Mouse (Mus musculus) intestine, embryonic 14.5 days (tissue): Measurements from ENCODE around the gene Fmn2. TPM values are rescaled to one million over a fixed set of nuclear protein-coding genes. Genes with fewer than 3 reads are reported as not detected.

Experiments
- ATAC-seq: fragments of 200-750 bp; cut with Nextera tagmentation; replicated peaks from 2 replicates; pipeline ENCODE4 v1.8.0; 2017; ENCODE audit warnings: low read depth, moderate number of reproducible peaks, moderate TSS enrichment, moderate library complexity; ENCODE audit not compliant: low FRiP score, low TSS enrichment
- DNase-seq: peaks from one replicate; pipeline ENCODE4 v3.0.0-alpha.2; 2018; ENCODE audit warnings: low spot score
- H3K27ac ChIP-seq: fragments of 300-500 bp; sonication (generic); 2 replicates; pipeline ENCODE4 v1.5.1; 2014; ENCODE audit warnings: low read depth, mild to moderate bottlenecking, control low read depth
- H3K27me3 ChIP-seq: fragments of 300-500 bp; sonication (generic); replicated peaks from 2 replicates; pipeline ENCODE4 v1.6.1; 2014; ENCODE audit warnings: low read length, control low read depth; ENCODE audit not compliant: control insufficient read depth, insufficient read depth
- H3K36me3 ChIP-seq: fragments of 300-500 bp; sonication (generic); 2 replicates; pipeline ENCODE4 v1.6.1; 2014; ENCODE audit warnings: low read length, control low read depth; ENCODE audit not compliant: control insufficient read depth, insufficient read depth
- H3K4me1 ChIP-seq: fragments of 300-500 bp; sonication (generic); replicated peaks from 2 replicates; pipeline ENCODE4 v1.6.1; 2014; ENCODE audit warnings: low read length, control low read depth, mixed read lengths; ENCODE audit not compliant: control insufficient read depth, insufficient read depth
- H3K4me2 ChIP-seq: fragments of 300-500 bp; sonication (generic); 2 replicates; pipeline ENCODE4 v1.6.1; 2014; ENCODE audit warnings: low read length
- H3K4me3 ChIP-seq: fragments of 300-500 bp; sonication (generic); 2 replicates; pipeline ENCODE4 v1.5.1; 2014; ENCODE audit warnings: low read depth, low read length, control low read depth, mixed read lengths
- H3K9ac ChIP-seq: fragments of 300-500 bp; sonication (generic); 2 replicates; pipeline ENCODE4 v1.6.1; 2014; ENCODE audit warnings: mild to moderate bottlenecking, low read length
- H3K9me3 ChIP-seq: fragments of 300-500 bp; sonication (generic); 2 replicates; pipeline ENCODE4 v1.6.1; 2016; ENCODE audit warnings: low read length, control low read depth; ENCODE audit not compliant: control insufficient read depth
- WGBS: fragments of 180-500 bp; shearing (Covaris S2); extraction: QIAGEN DNeasy Blood & Tissue Kit; methylation state at CpG from one replicate; pipeline ENCODE4 v1.1.7; 2014; 5-methylcytosine and 5-hydroxymethylcytosine counted together
- polyA plus RNA-seq: library from polyadenylated mRNA; unstranded; fragments of >200 nt; fragmentation: Nextera tagmentation; extraction: Ambion mirVana; gene quantifications from 2 replicates; pipeline ENCODE4 v1.2.1, GENCODE M21; 2014

The Fmn2 gene
- polyA plus RNA-seq, 1 experiment from 2014 or later = 2.1 TPM

DNA sequence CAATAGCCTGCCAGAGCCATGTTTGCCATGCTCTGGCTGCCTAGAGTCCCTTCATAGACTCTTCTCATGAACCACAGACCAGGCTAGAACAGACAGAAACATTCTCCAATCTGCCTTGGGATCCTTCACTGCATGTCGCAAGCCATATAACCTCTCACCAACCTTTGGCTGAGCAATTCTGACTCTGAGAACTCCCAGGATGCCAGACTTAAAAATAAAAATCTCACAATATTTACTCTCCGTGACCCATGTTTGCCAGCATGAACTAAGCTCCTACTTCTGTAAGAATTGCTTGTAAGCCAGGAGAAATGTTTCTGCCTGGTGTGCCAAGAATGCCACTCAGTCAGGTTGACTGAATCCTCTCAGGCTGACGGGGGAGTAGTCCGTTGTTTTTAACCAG lies 246.9 kb downstream of the Fmn2 start:
- ATAC-seq = no peak
- Histone ChIP-seq H3K27me3 (no peaks in the 10 kb centered on the region), H3K4me1 (no peaks in the 10 kb centered on the region), H3K9me3 (no peaks in the 10 kb centered on the region), H3K4me3 (no peak overlapping the region), H3K9ac (no peak overlapping the region), H3K4me2 (no peak overlapping the region), H3K27ac (no peak overlapping the region), H3K36me3 (no peaks in the 10 kb centered on the region)
- DNase-seq = no peak
- WGBS = 91% methylated on average over 4 of the region's 4 CpGs

DNA sequence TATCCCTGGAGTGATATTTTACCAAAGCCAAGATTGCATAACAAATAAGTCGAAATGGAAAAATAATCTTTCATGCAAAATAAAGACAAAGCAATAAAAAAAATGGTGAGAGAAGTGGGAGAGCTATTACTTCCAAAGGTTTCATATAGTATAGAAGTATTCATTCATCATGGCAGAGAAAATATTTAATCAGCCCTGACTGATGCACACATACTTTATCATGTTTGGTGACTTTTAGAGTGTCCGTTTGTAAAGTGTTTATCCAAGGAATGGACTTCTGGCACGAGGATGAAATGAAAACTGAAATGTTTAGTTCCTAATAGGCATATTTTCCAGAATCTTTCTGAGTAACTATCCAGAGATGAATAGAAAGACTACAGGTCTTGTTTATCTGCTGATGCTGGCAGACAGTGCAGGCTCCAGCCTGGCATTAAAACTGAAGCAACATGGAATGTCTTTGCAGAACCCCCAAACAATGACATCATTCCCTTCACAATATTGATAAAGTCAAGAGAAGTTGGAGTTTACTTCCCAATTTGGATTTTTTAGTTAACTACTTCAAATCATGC lies 249.4 kb downstream of the Fmn2 start:
- Histone ChIP-seq H3K36me3 (no peaks in the 10 kb centered on the region), H3K4me3 (no peak overlapping the region), H3K9me3 (no peaks in the 10 kb centered on the region), H3K27ac (no peak overlapping the region), H3K27me3 (no peaks in the 10 kb centered on the region), H3K9ac (no peak overlapping the region), H3K4me1 (no peaks in the 10 kb centered on the region), H3K4me2 (no peak overlapping the region)
- ATAC-seq (no peak), DNase-seq (no peak)
- 40% methylated on average over 3 of the region's 3 CpGs for WGBS

DNA sequence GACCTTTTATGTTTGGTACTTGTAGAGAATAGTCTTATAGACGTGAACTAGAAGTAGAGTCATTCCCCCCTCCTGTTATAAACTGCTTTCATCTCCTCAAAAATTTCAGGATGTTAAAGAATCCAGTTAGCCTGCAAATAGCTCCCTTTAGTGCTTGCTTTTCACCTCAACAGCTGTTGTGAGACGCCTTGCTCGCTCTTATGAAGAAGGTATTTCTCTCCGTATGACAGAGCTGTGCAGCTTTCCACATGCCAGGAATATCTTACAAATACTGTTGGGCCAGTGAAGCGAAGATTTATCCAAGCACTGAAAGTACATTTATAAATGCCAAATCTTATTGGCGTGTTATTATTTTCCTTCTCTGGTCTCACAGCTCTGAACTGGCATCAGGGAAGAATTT lies 257.7 kb downstream of the Fmn2 start:
- H3K4me2 ChIP-seq = no peak overlapping the region
- no peaks in the 10 kb centered on the region for H3K4me1 ChIP-seq
- no peaks in the 10 kb centered on the region for H3K9me3 ChIP-seq
- no peak overlapping the region for H3K27ac ChIP-seq
- WGBS = 77% methylated on average over 6 of the region's 6 CpGs
- H3K4me3 ChIP-seq = no peak overlapping the region
- no peak overlapping the region for H3K9ac ChIP-seq
- no peak for ATAC-seq
- no peak for DNase-seq
- H3K27me3 ChIP-seq = no peaks in the 10 kb centered on the region
- H3K36me3 ChIP-seq = no peaks in the 10 kb centered on the region

DNA sequence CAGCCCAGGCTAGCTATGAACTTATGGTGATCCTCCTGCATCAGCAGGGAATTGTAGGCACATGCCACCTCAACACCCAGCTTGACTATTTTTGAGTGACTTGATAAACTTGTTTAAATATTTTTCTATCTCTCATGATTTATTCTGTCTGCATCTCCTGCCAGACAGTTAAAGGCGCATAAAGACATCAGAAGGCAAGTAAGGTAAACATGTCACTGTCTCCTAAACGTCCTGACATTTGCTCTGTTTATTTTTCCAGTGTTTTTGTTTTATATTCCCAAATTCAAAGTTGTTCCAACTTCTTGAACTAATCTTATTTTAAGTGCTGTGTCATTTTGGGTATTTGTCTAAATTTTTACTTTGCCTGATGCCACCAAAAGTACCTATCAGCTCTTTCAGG lies 264.1 kb downstream of the Fmn2 start:
- Histone ChIP-seq H3K9me3 (no peaks in the 10 kb centered on the region), H3K9ac (no peak overlapping the region), H3K36me3 (no peaks in the 10 kb centered on the region), H3K27me3 (no peaks in the 10 kb centered on the region), H3K4me1 (no peaks in the 10 kb centered on the region), H3K4me2 (no peak overlapping the region), H3K4me3 (no peak overlapping the region), H3K27ac (no peak overlapping the region)
- DNase-seq = no peak
- ATAC-seq = no peak
- WGBS = 26% methylated on average over 2 of the region's 2 CpGs

DNA sequence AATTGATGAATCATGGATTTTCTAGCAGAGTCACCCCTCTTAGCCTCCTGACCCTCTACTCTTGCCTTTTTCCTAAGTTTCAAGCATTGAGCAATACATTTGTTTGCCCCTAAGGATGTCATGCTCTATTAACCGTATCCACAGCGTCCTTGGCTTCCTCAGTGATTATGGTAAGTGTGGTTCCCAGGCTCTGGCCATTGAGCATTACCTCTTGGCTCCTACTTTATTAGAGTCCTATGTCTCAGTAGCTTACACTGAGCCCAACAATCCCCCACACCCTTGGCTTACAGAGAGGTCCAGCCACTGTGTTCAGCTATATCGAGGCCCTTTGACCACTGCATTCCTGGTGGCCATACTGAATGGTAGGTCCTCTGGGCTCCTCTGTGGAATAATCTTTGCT lies 265.2 kb downstream of the Fmn2 start:
- Histone ChIP-seq H3K27me3 (no peaks in the 10 kb centered on the region), H3K27ac (no peak overlapping the region), H3K36me3 (no peaks in the 10 kb centered on the region), H3K9me3 (no peaks in the 10 kb centered on the region), H3K4me1 (peaks cover 2% of the 10 kb centered on the region; the same call in 1 of the 2 replicates), H3K4me3 (no peak overlapping the region), H3K9ac (no peak overlapping the region), H3K4me2 (no peak overlapping the region)
- WGBS = 94% methylated on average over 3 of the region's 3 CpGs
- ATAC-seq (no peak), DNase-seq (no peak)

DNA sequence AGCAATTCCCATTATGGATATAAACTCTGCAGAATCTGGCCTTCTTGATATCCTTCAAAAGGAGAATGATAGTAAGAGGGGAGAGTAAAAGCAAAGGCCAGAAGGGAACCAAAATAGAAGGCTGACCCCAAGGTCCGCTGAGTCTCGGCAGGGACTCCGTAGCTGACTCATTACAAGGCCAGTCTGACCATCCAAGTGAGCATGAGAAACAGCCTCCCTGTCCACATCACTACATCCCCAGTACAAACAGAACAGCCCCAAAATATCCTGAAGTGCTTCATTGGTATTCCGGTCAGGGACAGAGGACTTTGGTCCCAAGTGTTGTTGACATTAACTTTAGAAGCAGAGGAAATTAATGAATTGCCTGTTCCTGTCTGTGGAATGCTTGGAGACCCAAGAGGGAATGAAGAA lies 270.3 kb downstream of the Fmn2 start:
- H3K4me2 ChIP-seq = no peak overlapping the region
- 60% methylated on average over 4 of the region's 4 CpGs for WGBS
- H3K36me3 ChIP-seq = no peaks in the 10 kb centered on the region
- H3K27me3 ChIP-seq = no peaks in the 10 kb centered on the region
- H3K4me1 ChIP-seq = peaks cover 4% of the 10 kb centered on the region; the same call in 1 of the 2 replicates
- DNase-seq (no peak), ATAC-seq (no peak)
- no peaks in the 10 kb centered on the region for H3K9me3 ChIP-seq
- H3K27ac ChIP-seq = no peak overlapping the region
- no peak overlapping the region for H3K4me3 ChIP-seq
- no peak overlapping the region for H3K9ac ChIP-seq

DNA sequence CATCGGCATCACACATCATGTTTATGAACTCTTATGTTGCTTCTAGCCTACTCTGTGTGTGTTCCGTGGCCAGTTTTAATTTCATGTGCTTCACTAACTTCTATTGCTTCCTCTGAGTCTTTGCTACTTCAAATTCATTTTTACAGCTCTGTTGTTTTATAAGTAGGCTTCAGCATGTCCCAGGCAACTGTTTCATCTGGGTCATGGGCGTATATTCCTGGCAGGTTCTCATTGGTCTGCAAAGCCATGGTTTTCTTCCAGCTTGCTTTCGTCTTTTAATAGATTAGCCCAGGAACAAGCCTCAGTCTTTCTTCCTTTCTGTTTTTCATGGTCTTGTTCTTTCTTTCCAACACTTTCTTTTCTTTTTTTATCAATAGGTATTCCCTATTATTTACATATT lies 279.4 kb downstream of the Fmn2 start:
- Histone ChIP-seq H3K9me3 (no peaks in the 10 kb centered on the region), H3K36me3 (no peaks in the 10 kb centered on the region), H3K27ac (no peak overlapping the region), H3K4me1 (no peaks in the 10 kb centered on the region), H3K9ac (no peak overlapping the region), H3K4me2 (no peak overlapping the region), H3K4me3 (no peak overlapping the region), H3K27me3 (no peaks in the 10 kb centered on the region)
- no peak for DNase-seq
- 91% methylated on average over 4 of the region's 4 CpGs for WGBS
- no peak for ATAC-seq

DNA sequence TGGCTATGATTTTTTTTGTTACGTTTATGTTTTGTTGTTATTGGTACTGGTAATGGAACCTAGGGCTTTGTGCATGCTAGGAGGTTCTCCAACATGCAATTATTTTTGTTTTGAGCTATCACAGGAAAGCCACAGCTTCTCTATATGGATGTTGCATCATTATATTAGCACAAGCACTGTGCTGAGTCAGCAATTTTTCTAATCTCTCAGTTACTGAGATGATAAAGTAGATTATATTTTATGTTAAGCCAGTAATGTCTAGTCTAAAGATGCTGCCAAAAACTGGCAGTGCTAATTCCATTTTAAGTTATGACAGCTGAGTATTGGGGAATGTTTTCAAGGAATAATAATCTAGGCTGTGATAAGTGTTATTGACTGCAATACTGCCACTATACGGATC lies 287.0 kb downstream of the Fmn2 start:
- no peaks in the 10 kb centered on the region for H3K27me3 ChIP-seq
- H3K9me3 ChIP-seq = no peaks in the 10 kb centered on the region
- DNase-seq (no peak), ATAC-seq (no peak)
- H3K27ac ChIP-seq = no peak overlapping the region
- H3K9ac ChIP-seq = no peak overlapping the region
- no peaks in the 10 kb centered on the region for H3K4me1 ChIP-seq
- no peaks in the 10 kb centered on the region for H3K36me3 ChIP-seq
- H3K4me3 ChIP-seq = no peak overlapping the region
- no peak overlapping the region for H3K4me2 ChIP-seq
- 87% methylated on average over 2 of the region's 2 CpGs for WGBS

DNA sequence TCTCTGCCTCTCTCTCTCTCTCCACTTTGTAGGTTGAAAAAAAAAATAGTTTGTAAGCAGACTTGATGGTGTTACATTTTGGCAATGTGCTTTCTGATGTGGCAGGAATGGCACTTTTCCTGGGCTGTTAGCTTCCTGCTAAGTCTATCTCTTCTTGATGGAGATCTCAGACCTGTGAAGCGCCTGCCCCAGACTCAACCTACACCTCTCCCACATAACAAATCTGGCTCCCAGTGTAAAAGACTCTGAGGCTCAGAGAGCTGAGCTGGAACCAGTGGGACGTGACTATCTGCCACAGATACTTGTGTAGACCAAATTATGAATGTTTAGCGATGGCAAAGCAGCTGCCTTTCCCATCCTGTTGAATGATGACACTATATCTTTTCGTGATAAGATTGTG lies 310.2 kb downstream of the Fmn2 start:
- DNase-seq (no peak), ATAC-seq (no peak)
- no peaks in the 10 kb centered on the region for H3K9me3 ChIP-seq
- H3K4me3 ChIP-seq = no peak overlapping the region
- H3K9ac ChIP-seq = no peak overlapping the region
- no peak overlapping the region for H3K27ac ChIP-seq
- no peaks in the 10 kb centered on the region for H3K36me3 ChIP-seq
- 66% methylated on average over 4 of the region's 4 CpGs for WGBS
- H3K27me3 ChIP-seq = no peaks in the 10 kb centered on the region
- no peaks in the 10 kb centered on the region for H3K4me1 ChIP-seq
- H3K4me2 ChIP-seq = no peak overlapping the region
